Comparison of ENCODE assay signal across 17 mouse cellular contexts in the genomic region with DNA sequence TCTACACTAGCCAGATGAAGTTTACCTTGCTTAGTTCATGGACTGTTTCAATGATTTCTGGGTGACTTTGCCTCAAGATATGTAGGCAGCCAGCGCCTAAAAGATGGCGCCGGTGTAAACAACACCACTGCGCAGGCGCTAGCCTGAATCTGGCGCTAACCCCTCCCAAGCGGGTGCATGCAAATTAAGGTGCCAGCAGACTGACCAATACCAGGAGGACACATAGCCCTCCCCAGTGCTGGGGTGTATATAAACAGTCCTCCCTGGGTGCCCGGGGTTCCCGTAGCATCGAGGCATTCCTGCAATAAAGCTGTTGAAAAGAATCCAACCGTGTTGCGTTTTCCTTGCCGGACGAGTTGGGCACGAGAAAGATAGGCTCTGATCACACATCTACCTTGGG. TPM values are rescaled to one million over a fixed set of nuclear protein-coding genes. Genes with fewer than 3 reads are reported as not detected.
DNase-seq lines count a peak whose midpoint lies in the region.
"Had no signal": no experiment of that assay in that cellular context is flagged by ENCODE, and none has a peak within 500 bp of the region (broad histone marks: within the 10 kb centered on the region; RNA-seq: fewer than 3 reads in every experiment).

No protein-coding gene starts in this region.

- no peaks in the 10 kb centered on the region for H3K36me3 ChIP-seq in heart, embryonic 10.5 days
- H3K36me3 ChIP-seq: G1E had no signal

- no peak overlapping the region for H3K4me3 ChIP-seq in heart, embryonic 10.5 days

- 91% methylated on average over 15 of the region's 15 CpGs for WGBS in heart, embryonic 10.5 days

- no peak overlapping the region for H3K27ac ChIP-seq in heart, embryonic 10.5 days

- peaks cover under 1% of the 10 kb centered on the region; the same call in 1 of the 2 replicates for H3K4me1 ChIP-seq in heart, embryonic 10.5 days

- no peaks in the 10 kb centered on the region for H3K9me3 ChIP-seq in heart, embryonic 10.5 days
- H3K9me3 ChIP-seq: G1E had no signal

- intact Hi-C loops in heart, postnatal 25 days (cut with DNase I), result no loop called here

- no peaks in the 10 kb centered on the region for H3K27me3 ChIP-seq in heart, embryonic 10.5 days (ENCODE audit: insufficient read depth, poor library complexity, severe bottlenecking)
- H3K27me3 ChIP-seq: CH12.LX, Patski had no signal

- peak; percentile 85 for DNase-seq in heart, adult 11 months
- no peak for DNase-seq in heart, postnatal 4 days
- DNase-seq in heart, embryonic 10.5 days (ENCODE audit: low spot score), result peak; percentile 59
- DNase-seq in heart, postnatal 25 days (ENCODE audit: low spot score), result no peak
- DNase-seq: adrenal gland, adult 2 months; adrenal gland, adult 8-10 months; adrenal gland, postnatal 10 days; adrenal gland, postnatal 14 days; adrenal gland, postnatal 25 days; adrenal gland, postnatal 36 days; B cell, adult 2 months; cerebellum, adult 11 months; cerebellum, adult 11-12 months; cerebellum, adult 18-20 months had no signal

RNA-seq across cellular contexts. Expression of a gene that starts 41.0 kb away (rescaled TPM):
- 10 to 100 TPM; 90.9 to 91.6 TPM for total RNA-seq in heart, postnatal 4 days (2021)
- 69.9 and 79.4 TPM in 2 replicates for polyA plus RNA-seq in heart, embryonic 10.5 days (2016; fragmentation: Nextera tagmentation; extraction: Ambion mirVana)
- 10 to 100 TPM; 74.6 to 78.0 TPM for total RNA-seq in heart, postnatal 25 days (2021)

Comparison
In these comparisons a context has a peak if more than half of its experiments do, and no peak if none do; other contexts are left out.
1. DNase-seq: peak in heart, adult 11 months (single experiment) and heart, embryonic 10.5 days (single experiment); none in heart, postnatal 4 days (single experiment) and heart, postnatal 25 days (single experiment).